Mouse (Mus musculus) neutrophil, adult 5-6 weeks (primary cell): Measurements from ENCODE around the gene Ddx54. TPM values are rescaled to one million over a fixed set of nuclear protein-coding genes. Genes with fewer than 3 reads are reported as not detected.
A peak's percentile ranks its signal among the peaks of the same experiment; 100 is the strongest.

ENCODE experiments used
- ATAC-seq: fragments of 151-379, 151-347 bp; 2 replicates; pipeline ENCODE4 v1.8.0; 2017; ENCODE audit warnings: mild to moderate bottlenecking, moderate TSS enrichment; ENCODE audit not compliant: insufficient number of reproducible peaks, poor library complexity, low FRiP score, severe bottlenecking; ENCODE audit errors: extremely low read depth
- total RNA-seq: library from RNA; stranded (forward); fragments of 200-1000 nt; gene quantifications from 2 replicates; pipeline ENCODE4 v1.2.3, GENCODE M21; 2017

Gene Ddx54
- total RNA-seq, 1 experiment from 2014 or later: 61.8 TPM

DNA sequence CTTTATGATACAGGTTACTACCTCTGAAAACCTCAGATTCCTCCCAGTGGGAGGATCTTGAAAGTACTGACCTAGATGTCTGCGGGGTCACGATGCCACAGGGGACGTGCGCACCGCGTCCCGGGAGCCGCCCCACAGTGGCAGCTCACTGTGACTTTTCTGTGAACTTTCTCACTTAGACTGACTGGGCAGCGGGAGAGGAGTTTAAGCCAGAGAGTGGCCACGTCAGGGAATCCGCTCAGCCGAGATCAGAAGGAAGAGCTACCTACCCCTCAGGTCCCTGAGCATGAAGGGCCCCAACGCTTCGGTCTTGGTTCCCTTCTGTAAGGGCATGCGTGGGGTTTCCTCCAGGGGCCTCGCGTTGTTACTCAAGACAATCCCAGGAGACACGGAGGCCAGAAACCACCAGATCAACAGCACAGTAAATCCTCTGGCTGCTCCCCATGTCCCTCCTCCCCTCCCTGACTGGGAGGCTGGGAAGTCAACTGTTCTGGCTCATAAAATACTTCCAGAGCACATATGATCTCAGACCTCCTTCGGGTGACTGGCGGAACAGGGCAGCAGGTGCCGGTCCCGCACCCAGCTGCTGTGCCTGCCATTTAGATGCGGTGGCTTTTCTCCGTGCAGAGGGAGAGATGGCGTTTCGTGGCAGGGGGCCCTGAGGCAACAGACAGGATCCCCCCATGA lies 33.2 kb upstream of the Ddx54 start:
- ATAC-seq: peak; percentile 42

DNA sequence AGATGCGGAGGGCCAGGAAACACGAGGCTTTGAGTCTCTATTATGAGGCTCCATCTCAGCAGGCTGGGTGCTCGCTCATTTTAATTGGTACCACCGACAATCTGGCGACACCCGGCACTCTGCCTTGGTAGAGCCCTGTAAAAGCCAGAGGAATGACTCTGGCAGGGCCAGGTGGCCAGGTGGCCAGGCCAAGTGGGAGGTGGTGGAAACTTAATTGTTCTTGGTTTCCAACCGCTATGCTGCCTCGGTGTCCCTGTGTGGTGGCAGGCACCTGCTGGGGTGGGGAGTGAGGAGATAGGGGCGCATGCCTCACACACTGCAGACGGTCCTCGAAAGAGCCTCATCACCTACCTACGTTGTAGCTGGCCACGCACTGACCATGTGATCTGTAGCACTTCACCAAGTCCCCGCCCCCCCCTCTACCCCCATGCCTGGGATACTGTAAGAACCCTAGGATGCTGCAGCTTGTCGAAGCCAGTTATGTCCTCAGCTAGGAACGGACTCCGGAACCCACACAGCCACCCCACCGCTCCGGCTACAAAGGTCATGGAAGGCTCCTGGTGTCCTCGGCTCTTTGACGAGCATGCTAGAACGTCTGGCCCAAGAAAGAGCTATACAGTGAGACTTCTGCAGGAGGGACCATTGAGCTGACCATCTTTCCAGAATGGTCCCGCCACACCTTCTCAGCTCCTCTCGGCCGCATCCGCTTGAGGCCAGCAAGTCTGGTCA lies 32.5 kb upstream of the Ddx54 start:
- ATAC-seq: no peak

DNA sequence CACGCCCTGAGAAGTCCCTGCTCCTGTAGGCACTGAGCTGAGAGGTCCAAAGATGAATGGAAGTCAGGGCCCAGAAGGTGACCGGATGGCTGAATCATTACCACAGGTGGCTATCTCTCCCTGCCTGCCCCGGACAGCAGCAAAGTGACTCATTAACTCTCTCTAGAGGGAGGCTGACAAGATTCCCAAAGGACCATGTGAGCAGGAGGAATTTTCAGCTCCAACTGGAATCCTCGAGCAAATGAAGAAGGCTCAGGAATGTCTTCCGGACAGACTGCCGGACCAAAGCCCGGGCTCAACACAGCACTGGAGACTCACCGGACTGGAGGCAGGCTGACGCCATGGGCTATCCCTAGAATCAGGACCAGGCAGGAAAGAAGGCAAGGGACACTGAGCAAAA lies 30.5 kb upstream of the Ddx54 start:
- no peak for ATAC-seq

DNA sequence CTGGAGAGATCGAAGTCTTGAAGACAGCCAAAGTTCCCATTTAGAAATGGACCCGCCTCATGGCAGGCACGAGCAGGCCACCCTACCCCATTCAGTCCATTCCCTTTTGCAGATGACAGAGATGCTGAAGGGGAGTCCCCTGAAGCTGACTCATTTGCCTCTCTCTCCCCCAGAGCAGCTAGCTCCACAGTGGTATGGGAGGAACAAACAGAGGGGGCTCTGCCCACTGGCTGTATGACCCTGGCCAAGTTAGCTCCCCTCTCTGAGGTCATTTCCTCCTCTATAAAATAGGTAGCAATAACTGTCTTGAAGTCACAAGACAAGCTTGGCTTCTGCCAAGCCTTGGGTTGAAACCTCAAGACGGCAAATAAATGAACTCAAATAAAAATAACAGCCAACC lies 29.0 kb upstream of the Ddx54 start:
- no peak for ATAC-seq

DNA sequence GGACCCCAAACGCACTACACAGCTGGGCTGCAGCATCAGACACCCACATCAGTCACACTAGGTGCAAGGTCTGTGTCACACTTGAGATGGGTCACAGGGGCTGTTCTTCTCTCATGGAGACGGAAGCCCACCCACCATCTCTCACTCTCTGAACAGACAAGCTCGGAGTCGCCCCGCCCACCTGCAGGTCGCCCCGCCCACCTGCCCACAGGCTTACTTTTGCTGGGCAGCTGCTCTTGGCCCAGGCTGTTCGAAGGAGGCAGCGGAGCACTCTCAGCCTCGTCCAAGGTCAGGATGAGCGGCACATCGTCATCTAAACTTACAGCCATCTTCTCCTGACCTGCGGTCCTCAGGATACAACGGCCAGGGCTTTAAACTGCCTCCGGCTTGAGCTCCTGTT lies 27.6 kb upstream of the Ddx54 start:
- no peak for ATAC-seq

DNA sequence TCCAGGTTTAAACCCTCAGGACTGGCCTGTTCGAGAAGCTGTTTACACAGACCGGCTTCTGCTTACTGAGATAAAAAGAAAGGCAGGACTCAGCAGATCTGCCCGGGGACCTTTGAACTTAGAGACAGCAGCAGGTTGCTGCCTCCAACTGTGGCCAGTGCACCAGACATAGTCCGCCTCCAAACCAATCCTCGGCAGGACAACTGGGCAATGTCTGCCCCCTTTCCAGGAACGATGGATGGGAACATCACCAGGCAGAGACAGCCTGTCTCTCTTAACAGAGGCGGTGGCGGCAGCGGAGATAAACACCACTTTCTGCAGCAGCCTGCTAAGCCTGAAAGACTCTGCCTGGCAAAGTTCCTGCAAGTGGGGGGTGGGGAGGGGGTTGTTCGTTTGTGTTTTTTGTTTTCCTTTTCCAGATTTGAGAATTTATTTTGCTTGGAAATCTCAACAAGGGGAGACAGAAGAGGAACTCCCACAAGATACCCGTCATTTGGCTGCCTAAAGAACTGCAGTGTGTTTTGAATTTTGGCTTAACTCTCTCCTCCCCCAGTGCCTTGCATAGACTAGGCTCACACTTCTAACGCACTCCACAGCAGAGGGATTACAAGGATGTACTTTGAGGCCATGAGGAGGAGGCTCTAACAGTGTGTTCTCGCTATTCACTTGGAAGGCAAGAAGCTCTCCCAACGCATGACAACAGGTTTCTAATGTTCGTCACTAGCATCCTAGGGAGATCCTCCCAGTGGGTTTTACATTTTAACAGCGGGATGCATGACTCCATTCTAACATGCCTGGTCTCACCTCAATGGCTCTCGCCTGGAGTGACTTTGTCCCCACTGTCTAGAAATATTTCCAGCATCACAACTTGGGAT lies 25.6 kb upstream of the Ddx54 start:
- ATAC-seq: no peak

DNA sequence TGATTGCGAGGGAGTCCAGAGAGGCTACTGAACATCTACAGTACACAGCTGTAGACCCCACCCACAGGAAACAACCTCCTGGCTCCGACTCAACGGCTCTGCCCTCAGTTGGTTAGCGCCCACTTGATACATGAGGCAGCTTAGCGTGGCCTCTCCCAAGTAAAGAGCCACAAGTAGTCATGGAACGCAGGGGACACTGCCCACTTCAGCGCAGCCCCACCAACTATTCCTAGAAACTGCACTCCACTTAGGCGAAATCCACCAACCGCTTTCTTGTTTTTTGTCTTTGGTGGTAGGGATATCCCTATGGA lies 25.0 kb upstream of the Ddx54 start:
- ATAC-seq: no peak

DNA sequence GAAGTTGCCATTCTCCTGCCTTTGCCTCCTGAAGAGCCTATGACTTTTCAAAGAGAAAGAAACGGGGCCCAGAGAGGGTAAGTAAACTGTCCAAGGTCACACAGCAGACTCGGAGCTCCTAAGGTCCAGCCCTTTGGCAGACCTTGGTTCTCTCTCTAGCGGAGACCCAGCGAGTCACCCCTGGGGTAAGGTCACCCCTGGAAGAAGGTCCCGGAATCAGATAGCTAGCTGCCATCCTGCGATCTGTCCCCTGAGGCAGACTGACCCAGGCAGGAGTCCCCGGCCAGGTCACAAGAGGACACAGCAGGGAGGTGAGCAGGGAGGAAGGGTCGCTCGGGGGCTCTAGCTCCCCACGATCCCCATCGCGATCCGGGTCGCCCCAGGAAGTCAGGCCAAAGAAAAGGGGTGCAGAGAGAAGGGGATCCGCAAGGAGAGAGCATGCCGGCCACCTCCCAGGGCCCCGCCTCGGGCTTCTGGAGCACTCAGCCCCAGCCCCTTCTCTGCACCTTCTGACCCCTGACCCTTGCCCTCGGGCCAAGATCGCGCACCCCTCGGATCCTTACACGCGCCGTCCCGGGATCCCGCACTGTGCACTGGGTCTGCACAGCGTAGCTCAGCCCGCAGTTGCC lies 24.5 kb upstream of the Ddx54 start:
- ATAC-seq: no peak

DNA sequence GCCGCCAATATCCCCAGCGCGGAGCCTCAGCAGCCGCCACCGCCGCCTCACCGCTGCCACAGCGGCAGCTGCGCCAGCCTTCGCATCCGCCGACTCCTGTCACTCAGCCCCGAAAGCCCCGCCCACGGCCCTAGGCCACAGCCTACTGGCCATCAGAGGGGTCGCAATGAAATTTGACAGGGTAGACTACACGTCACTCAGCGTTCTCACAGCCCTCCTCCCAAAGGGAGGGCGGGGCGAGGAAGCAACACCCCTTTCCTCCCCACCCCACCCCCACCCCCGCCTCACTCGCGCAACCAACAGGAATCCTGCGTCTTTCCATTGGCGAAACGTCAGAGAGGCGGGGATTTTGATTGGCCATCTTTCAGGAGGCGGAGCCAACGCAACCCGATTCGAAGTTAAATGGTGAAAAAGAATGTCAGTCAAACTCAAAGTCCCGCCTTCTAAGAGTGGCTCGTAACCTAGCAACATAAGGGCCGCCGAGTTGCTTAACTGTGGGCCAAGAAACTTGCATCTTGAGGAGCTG lies 23.9 kb upstream of the Ddx54 start, which contains the start of the genes Tpcn1 and Iqcd:
TSS of gene Tpcn1 (minus strand) at position 105 of the 526 bp plus-strand sequence.
TSS of gene Iqcd (plus strand) at position 448 of the 526 bp plus-strand sequence.
- ATAC-seq: peak; percentile 90

DNA sequence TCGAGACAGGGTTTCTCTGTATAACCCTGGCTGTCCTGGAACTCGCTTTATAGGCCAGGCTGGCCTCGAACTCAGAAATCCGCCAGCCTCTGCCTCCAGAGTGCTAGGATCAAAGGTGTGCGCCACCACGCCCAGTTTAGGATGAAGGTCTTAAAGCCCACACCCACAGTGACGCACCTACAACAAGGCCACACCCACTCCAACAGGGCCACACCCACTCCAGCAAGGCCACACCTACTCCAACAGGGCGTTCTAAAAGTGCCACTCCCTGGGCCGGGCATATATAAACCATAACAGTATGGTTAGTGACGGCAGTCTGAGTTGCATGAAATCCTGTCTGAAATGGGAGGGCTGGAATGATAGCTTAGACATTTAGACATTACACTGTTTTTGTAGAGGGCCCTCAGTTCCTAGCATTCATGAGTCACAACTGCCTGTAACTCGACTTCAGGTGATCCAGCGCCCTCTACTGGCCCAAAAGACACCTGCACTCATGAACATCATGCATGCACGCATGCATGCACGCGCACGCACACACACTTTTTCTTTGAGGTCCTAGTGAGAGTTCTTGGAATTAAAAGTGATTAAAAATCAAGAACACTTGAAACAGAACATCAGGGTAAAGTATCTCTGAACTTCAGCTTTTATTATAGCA lies 22.1 kb upstream of the Ddx54 start:
- no peak for ATAC-seq

DNA sequence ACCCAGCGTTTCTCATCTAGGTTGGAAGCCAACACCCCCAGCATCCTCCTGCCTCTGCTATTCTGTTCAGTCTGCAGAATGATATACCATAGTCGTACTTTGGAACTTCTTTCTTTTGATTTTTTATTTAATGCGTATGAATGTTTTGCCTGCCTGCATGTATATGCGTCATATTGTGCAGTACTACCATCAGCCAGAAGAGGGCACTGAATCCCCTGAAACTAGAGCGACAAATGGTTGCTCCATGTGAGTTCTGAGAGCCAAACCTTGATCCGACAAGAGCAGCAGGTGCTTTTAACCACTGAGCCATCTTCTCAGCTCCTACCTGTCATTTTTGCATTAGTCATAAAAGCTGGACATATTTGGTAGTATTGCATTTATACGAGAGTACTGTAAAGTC lies 20.4 kb upstream of the Ddx54 start:
- no peak for ATAC-seq

DNA sequence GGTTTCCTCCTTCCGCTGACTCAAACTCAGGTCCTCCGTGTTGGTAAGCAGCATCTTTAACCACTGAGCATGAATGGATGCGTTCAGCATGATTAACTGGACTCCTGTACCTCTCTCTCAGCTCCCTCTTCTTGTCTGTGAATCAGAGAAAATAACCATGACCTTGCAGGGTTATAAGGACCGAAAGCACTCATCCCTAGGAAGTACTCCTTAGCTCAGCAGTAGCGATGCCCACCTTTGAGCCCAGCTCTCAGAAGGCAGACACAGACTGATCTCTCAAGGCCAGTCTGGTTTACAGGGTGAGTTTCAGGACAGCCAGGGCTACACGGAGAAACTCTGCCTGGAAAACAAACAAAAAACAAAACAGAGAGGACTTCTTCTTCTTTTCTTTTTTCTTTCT lies 18.1 kb upstream of the Ddx54 start:
- ATAC-seq: no peak

DNA sequence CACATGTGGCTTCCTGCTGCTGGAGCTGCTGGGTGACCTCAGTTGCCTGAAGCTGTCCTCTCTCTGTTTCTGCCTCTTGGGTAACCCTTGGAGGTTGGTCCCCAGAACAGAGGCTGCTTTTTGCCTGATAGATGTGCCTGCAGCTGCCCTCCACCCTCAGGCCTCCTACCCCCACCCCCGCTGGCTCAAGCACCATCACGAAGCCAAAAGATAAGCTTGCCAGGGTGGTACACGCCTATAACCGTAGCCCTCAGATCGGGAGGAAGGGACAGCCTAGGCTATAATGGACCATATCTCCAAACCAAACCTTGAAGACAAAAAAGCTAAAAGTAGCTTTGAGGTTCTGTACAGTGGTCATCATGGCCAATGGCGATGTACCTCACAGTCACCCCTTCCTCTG lies 12.9 kb upstream of the Ddx54 start:
- ATAC-seq: no peak

DNA sequence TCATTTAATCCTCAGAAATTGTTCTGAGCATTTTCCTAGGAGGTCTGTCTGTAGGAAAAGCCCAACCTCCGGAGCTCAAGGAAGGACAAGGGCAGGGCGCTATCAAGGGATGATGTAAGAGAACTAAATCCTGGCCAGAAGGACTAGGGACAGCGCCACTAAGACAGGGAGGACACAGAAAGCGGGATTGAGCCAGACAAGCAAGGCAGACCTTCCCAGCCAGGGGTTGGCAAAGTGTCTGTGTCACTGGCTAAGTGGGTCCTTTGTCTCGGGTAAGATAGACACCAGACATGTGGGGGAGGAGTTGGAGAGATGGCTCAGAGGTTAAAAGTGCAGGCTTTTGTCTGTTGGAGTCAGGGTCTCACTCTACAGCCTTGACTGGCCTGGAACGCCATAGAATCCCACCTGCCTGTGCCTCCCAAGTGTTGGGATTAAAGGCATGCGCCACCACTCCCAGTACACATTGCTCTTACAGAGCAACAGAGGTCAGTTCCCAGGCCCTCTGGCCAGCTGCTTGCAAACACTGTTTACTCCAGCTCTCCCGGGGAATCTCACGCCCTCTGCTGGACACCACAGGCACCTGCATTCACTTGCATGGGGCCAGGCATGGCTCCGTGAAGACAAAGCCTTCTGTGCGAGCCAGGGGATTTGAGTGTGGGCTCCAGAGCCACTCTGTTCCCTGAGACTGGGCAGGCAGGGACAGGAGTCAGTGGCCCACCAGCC lies 11.4 kb upstream of the Ddx54 start:
- ATAC-seq: no peak

DNA sequence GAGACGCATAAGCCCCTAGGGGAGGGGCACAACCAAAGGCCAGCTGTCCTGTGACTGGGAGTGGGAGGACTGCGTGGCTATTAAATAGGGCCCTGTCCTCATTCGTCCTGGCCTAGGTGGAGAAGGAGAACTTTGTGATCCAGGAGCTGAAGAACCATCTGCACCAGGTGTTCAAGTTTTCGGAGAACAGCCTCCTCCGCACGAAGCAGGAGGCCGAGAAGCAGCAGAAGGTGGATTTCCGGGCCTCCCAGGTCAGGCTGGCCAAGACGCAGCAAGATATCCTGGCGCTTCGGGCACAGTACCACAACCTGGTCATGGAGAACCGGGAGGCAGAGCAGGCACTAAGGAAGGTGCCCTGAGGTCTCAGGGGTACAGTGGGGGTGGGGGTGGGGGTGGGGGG lies 10.3 kb upstream of the Ddx54 start:
- ATAC-seq: no peak

DNA sequence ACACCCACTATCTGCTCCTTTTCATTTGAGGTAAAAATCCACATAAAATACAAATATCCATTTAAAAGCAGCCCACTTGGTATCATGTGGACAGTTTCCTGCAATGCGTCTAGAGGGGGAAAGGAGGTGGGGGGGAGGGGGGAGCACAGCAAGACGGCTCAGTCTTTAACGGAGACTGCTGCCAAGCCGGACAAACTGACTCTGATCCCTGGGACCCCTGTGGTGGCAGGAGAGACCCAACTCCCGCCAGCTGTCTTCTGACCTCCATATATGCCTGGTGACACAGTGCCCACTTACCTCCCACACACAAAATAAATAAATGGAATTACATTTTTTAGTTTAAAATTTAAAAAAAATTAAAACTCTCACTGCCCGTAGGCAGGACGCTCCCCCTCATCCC lies 9.0 kb upstream of the Ddx54 start:
- ATAC-seq: no peak

DNA sequence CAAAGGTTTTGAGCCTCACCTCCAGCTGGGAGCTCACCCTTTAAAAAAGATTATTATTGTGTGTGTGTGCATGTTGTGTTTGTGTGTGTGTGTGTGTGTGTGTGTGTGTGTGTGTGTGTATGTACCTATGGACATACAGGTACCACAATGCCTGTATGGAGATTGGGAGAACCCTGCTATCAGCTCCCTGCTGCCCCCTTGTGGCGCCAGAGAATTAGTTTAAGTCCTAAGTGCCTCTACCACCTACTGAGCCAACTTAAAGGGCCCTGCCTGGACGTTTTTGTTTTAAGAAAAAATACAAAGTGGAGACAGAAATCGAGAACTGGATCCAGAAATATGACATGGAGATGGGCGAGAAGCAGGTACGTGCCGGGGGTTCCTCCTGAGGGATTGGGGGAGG lies 7.7 kb upstream of the Ddx54 start:
- peak; percentile 59 for ATAC-seq

DNA sequence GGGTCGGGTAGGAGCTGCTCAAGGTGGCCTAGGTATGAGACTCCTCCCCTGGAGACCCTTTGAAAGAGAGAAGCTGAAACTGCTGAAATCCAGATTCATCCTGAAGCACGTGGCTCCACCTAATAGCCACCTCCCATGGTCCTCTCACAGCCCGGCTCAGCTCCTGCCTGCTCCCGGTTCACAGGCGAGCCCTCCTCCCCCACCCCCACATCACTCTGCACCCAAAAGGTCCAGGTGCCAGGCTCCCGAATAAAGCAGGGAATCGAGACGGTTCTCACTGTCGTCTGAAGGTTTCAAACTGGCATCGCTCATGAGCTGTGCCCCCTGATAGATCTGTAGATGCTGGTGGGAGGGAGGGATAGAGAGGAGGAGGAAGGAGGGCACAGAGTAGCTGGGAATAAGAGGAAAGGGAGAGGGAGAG lies 7.3 kb upstream of the Ddx54 start:
- ATAC-seq: no peak
